Mouse (Mus musculus): Measurements from ENCODE around the gene Cbx2. TPM values are rescaled to one million over a fixed set of nuclear protein-coding genes. Genes with fewer than 3 reads are reported as not detected.
A peak's percentile ranks its signal among the peaks of the same experiment; 100 is the strongest.

The Cbx2 gene
- polyA plus RNA-seq, 1 experiment from 2014 or later: 24.9 TPM

GRCm38 (mm10) chr11:119077755-119078154 lies 55.0 kb downstream of the Cbx2 start:
- Histone ChIP-seq H3K9me3 (ENCODE audit: control insufficient read depth, low read depth, low read length) (no peaks in the 10 kb centered on the region), H3K27ac (ENCODE audit: low read length) (no peak overlapping the region), H3K9ac (replicated peaks; ENCODE audit: low read depth, low read length) (no peak overlapping the region), H3K4me1 (ENCODE audit: control insufficient read depth, insufficient read depth, low read length) (peaks cover 46% of the 10 kb centered on the region), H3K4me2 (replicated peaks; ENCODE audit: low read depth, low read length) (no peak overlapping the region), H3K27me3 (ENCODE audit: control insufficient read depth, insufficient read depth, low read length) (0 out of 2 replicates have a peak, but pooled peaks cover 3% of the 10 kb centered on the region), H3K36me3 (ENCODE audit: control insufficient read depth, insufficient read depth, low read length) (peaks cover 22% of the 10 kb centered on the region), H3K4me3 (ENCODE audit: low read depth, low read length) (no peak overlapping the region)
- ATAC-seq (ENCODE audit: insufficient number of reproducible peaks, insufficient read depth, low FRiP score, low read depth): no peak
- WGBS: 77% methylated on average over 4 of the region's 4 CpGs

- Histone ChIP-seq H3K27me3 (ENCODE audit: control insufficient read depth, insufficient read depth, low read length) (0 out of 2 replicates have a peak, but pooled peaks cover 3% of the 10 kb centered on the region), H3K4me2 (replicated peaks; ENCODE audit: low read depth, low read length) (peak overlapping the region; percentile 29), H3K4me3 (ENCODE audit: low read depth, low read length) (no peak overlapping the region), H3K9ac (replicated peaks; ENCODE audit: low read depth, low read length) (no peak overlapping the region; the same call in 1 of the 2 replicates), H3K36me3 (ENCODE audit: control insufficient read depth, insufficient read depth, low read length) (peaks cover 22% of the 10 kb centered on the region), H3K27ac (ENCODE audit: low read length) (peak overlapping the region; percentile 69), H3K4me1 (ENCODE audit: control insufficient read depth, insufficient read depth, low read length) (peaks cover 48% of the 10 kb centered on the region), H3K9me3 (ENCODE audit: control insufficient read depth, low read depth, low read length) (no peaks in the 10 kb centered on the region)
- WGBS: 8% methylated on average over 26 of the region's 27 CpGs
- ATAC-seq (ENCODE audit: insufficient number of reproducible peaks, insufficient read depth, low FRiP score, low read depth): peak; percentile 29; the same call in 1 of the 2 replicates
These were observed 56.1 kb downstream of the Cbx2 start for GRCm38 (mm10) chr11:119078691-119079444.

- Histone ChIP-seq H3K9me3 (ENCODE audit: control insufficient read depth, low read depth, low read length) (no peaks in the 10 kb centered on the region), H3K36me3 (ENCODE audit: control insufficient read depth, insufficient read depth, low read length) (peaks cover 22% of the 10 kb centered on the region), H3K27ac (ENCODE audit: low read length) (peak overlapping the region; percentile 69), H3K4me3 (ENCODE audit: low read depth, low read length) (no peak overlapping the region), H3K9ac (replicated peaks; ENCODE audit: low read depth, low read length) (no peak overlapping the region; the same call in 1 of the 2 replicates), H3K4me2 (replicated peaks; ENCODE audit: low read depth, low read length) (peak overlapping the region; percentile 29), H3K27me3 (ENCODE audit: control insufficient read depth, insufficient read depth, low read length) (0 out of 2 replicates have a peak, but pooled peaks cover 3% of the 10 kb centered on the region), H3K4me1 (ENCODE audit: control insufficient read depth, insufficient read depth, low read length) (peaks cover 53% of the 10 kb centered on the region)
- WGBS: 45% methylated on average over 7 of the region's 7 CpGs
- ATAC-seq (ENCODE audit: insufficient number of reproducible peaks, insufficient read depth, low FRiP score, low read depth): no peak
These were observed 56.7 kb downstream of the Cbx2 start for GRCm38 (mm10) chr11:119079445-119079837.

- Histone ChIP-seq H3K9ac (replicated peaks; ENCODE audit: low read depth, low read length) (no peak overlapping the region), H3K4me2 (replicated peaks; ENCODE audit: low read depth, low read length) (no peak overlapping the region), H3K27ac (ENCODE audit: low read length) (no peak overlapping the region), H3K36me3 (ENCODE audit: control insufficient read depth, insufficient read depth, low read length) (peaks cover 22% of the 10 kb centered on the region), H3K27me3 (ENCODE audit: control insufficient read depth, insufficient read depth, low read length) (0 out of 2 replicates have a peak, but pooled peaks cover 3% of the 10 kb centered on the region), H3K4me1 (ENCODE audit: control insufficient read depth, insufficient read depth, low read length) (peaks cover 56% of the 10 kb centered on the region), H3K9me3 (ENCODE audit: control insufficient read depth, low read depth, low read length) (no peaks in the 10 kb centered on the region), H3K4me3 (ENCODE audit: low read depth, low read length) (no peak overlapping the region)
- ATAC-seq (ENCODE audit: insufficient number of reproducible peaks, insufficient read depth, low FRiP score, low read depth): no peak
- WGBS: 59% methylated on average over 33 of the region's 33 CpGs
These were observed 57.8 kb downstream of the Cbx2 start for GRCm38 (mm10) chr11:119080461-119081147.

Other genes with a start within 250 kb of the Cbx2 start
- 1.2 and 2.5 TPM in 2 replicates for gene Rbfox3, start 111.4 kb upstream of the Cbx2 start, polyA plus RNA-seq (2014; fragmentation: Nextera tagmentation; extraction: Ambion mirVana)
- not detected in 2 replicates for gene Enpp7, start 34.8 kb upstream of the Cbx2 start, polyA plus RNA-seq (2014; fragmentation: Nextera tagmentation; extraction: Ambion mirVana)
- gene Cbx8, start 18.0 kb downstream of the Cbx2 start, polyA plus RNA-seq (2014; fragmentation: Nextera tagmentation; extraction: Ambion mirVana): 6.2 and 8.5 TPM in 2 replicates
- gene Cbx4, start 63.3 kb downstream of the Cbx2 start, polyA plus RNA-seq (2014; fragmentation: Nextera tagmentation; extraction: Ambion mirVana): 7.0 and 8.2 TPM in 2 replicates
- gene Tbc1d16, start 205.5 kb downstream of the Cbx2 start, polyA plus RNA-seq (2014; fragmentation: Nextera tagmentation; extraction: Ambion mirVana): 14.8 and 15.9 TPM in 2 replicates
- gene Ccdc40, start 205.6 kb downstream of the Cbx2 start, polyA plus RNA-seq (2014; fragmentation: Nextera tagmentation; extraction: Ambion mirVana): 4.1 and 4.3 TPM in 2 replicates
- 50.3 and 55.8 TPM in 2 replicates for gene Gaa, start 244.9 kb downstream of the Cbx2 start, polyA plus RNA-seq (2014; fragmentation: Nextera tagmentation; extraction: Ambion mirVana)

Data from stomach, embryonic 14.5 days (tissue).